Mouse (Mus musculus): ENCODE results near the gene Fli1.

DNA sequence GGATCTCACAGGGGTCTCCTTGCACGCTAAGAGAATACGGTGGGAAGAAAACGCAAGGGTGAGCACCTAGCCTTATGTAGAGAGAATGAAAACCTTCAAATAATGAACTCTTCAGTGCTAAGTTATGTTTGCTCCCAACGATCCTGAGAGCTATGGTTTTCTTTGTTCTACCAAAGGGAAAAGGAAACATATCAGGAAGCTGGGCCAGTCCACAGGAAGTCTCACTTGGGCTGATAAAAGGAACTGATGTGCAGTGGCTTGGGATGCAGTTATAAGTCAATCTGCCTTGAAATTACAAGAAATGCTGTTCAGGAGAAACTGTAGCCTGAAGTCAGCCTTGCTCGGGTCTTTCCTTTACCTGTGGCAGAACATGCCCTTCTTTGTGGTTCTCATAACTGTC is 13.1 kb downstream of the Fli1 start:
- no peak for TF ChIP-seq CTCF (IDR thresholded peaks at IDR 0.05; ENCODE audit: low read depth, low read length)
- TF ChIP-seq GATA1 (IDR thresholded peaks at IDR 0.05; ENCODE audit: borderline replicate concordance, low read length) = no peak
- no peak for TF ChIP-seq POLR2AphosphoS5 (IDR thresholded peaks at IDR 0.05; ENCODE audit: insufficient replicate concordance, low read depth, low read length)
